Mouse (Mus musculus) lung, postnatal 10 days (tissue): ENCODE results near the gene Ccl8.

Experiments used
- DNase-seq: peaks from one replicate; pipeline ENCODE4 v3.0.0; 2021

The Ccl8 gene

DNA sequence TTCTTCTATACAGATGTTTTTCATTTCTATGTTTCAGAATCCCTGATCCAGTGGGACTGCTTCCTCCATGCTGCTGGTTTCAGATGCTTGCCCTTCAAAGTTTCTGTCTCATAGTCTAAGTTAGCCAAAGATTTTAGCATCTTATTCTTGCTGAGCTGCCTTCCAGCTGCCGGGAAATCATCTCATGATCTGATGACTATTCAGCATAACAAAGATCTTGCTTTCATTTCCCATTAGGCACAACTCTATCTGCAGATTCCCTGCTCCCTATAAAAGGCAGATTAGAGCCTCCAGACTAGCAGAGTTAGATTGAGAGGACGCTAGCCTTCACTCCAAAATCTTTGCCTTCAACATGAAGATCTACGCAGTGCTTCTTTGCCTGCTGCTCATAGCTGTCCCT, at the start of gene Ccl8:
Ccl8 (plus strand) TSS at position 301 of the 400 bp plus-strand sequence.
- DNase-seq = no peak

DNA sequence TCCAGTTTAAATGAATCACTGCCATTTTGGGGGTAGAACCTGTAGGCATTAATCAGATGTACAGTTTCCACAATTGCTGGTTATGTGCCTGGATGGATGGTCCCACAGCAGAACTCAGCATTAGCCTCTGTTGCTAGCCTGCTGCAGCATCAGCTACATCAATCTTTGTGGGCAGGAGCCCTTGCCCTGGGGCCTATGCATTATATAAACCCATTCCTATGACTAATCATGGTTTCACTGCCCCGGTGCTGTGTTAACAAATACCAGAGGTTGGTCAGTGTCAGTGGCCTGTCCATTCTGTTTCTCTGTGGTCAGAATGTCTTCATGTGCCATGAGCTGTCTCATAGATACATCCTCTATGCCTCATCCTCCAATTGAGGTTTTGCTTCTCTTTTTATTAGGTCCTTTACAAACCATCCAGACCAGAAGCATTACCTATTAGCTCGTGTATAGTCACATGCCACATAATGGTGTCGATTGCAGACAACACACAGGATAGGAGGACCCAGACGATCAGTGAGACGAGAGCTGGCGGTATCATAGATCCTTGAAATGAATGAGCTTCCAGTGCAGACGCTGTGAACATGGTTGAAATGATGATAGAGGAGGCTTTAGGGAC, 47.9 kb upstream of the Ccl8 start:
- no peak for DNase-seq

DNA sequence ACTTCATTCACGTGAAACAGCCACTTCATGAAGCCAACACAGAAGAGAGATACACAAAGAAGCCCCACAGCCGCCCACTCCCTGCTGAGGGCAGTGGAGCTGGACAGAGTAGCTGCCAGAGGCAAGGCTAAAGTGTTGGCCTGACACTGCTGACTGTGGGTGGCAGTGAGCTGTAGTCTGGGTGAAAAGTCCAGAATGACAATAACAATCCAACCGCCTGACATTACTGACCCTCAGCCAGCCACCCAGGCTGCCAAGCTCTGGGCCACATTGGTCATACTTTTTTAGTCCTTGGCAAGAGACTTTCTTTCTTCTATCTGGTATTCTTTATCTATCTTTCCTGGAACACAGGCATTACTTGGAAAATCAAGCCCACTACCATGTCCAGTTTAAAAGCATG, 43.9 kb upstream of the Ccl8 start:
- no peak for DNase-seq

DNA sequence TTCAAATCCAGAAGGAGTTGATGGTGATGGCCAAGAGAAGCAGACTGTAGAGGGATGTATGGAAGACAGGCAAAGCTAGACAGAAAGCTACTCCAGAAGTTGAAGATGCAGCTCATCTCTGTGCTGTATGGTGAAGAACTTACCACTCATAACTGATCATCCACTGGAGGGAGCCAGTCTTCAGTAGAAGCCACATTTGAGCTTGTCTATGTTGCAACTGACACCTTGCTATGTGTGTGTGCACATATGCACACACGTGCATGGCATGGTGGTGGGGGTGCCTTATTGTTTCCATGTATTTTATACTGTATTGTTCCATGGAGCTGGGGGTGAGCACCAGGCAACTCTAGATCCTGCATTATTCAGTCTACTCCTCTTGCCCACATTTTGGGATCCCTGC, 42.6 kb upstream of the Ccl8 start:
- DNase-seq = no peak

DNA sequence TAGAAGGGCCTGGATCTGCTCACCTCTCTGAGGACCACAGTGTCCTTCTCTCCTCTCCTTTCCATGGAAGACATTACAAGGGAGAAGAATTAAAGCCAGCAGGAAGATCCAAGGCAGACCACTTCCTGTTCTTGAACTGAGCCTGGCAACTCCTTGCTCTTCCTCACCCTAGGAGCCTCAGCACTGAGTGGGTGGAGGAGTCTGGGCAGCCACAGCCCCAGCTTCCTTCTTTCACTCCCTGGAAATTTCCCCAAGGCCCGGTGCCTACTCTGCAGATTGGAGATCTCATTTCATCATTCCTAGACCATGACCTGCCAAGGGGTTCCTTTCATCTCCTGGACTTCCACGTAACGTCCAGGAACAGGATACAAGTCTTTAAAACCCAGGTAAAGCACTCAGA, 42.0 kb upstream of the Ccl8 start:
- no peak for DNase-seq

DNA sequence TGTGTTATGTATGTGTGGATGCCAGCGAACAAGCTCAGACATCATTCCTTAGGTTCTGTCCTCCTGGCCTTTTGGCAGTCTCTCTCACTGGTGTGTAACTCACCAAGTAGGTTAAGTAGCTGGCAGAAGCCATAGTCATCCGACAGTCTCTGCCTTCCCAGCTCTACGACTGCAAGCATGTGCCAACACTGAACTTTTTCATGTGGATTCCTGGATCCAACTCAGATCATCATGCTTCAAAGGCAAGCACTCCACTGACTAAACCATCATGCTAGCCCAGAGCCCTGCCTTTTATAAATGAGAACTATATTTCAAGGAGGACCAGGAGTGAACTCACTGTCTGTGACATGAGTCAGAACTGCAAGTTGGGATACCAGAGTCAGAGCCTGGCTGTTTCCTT, 41.3 kb upstream of the Ccl8 start:
- no peak for DNase-seq

DNA sequence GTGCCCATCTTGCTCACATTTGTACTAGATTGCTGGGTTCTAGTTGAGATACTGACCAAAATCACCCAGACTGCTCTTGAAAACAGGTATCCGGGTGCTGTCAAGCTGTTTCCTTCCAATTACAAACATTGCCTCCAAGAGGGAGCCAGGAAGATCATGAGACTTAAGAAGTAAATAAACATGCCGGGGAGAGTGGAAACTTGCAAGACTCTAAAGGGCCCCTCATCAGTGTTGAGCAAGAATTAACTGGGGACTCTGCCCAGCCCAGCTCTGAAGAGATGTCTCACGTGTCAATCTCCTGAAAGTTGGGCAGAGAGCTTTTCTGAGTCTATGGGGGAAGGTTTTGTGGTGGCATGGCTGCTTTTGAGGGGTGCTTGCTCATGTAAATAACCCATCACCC, 38.0 kb upstream of the Ccl8 start:
- no peak for DNase-seq

DNA sequence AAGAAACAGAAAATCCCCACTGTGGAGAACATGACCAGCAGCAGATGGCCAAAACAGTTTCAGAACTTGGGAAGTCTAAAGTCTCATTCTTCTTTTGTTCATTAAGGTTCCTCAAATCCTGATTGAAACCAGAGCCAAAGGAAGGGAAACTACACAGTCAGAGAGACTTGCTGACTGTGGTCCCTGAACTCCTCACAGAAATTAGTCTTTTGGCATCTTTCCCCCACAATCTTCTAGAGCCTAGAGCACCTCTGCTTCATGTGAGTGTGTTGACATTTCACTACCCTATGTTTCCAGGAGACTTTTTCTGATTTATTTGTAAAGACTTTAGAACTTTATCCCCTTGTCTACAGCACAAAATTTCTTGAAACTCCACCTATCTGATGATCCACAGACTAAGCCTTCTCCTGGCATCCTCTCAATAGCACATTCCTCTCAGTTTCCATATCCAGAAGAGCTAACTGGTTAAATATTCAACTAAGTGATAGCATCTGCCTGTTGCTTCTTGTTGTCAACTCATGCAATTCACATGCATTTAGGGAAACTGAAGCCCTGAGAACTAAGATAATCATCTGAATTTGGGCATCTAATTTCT, 36.8 kb upstream of the Ccl8 start:
- DNase-seq = no peak

DNA sequence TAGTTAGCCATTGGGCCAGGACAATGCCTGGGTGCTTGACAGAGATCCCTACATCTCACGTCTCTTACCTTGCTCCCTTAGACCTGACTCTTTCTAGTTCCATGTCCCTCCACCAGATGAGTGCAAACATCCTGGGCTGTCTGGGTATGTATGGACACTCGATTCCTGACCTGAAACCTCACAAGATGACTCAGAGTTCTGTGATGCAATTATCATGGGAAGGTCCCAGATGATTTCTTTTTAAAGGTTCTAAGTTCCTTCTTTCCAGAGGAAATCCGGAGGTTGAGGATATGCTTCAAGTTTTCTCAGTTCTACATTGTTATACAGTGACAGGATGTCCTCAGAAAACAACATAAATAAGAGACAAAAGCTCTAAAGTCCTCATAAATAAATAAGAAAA, 34.1 kb upstream of the Ccl8 start:
- DNase-seq = no peak

DNA sequence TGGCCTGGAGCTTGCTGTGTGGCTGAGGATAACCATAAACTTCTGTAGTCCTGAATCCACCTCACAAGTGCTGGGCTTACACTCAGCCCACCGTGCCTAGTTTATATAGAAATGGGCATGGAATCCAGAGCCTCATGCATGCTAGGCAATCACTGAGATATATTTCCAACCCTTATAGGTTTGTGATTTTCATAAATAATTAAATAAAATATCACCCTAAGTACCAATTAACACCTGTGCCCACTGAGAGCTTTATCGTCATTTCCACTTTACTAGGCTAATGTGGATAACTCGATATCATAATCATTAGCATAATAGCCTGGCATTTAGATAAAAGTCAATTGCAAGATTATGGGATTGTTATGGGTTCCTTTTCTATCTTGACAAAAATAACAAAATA, 30.6 kb upstream of the Ccl8 start:
- DNase-seq = no peak

DNA sequence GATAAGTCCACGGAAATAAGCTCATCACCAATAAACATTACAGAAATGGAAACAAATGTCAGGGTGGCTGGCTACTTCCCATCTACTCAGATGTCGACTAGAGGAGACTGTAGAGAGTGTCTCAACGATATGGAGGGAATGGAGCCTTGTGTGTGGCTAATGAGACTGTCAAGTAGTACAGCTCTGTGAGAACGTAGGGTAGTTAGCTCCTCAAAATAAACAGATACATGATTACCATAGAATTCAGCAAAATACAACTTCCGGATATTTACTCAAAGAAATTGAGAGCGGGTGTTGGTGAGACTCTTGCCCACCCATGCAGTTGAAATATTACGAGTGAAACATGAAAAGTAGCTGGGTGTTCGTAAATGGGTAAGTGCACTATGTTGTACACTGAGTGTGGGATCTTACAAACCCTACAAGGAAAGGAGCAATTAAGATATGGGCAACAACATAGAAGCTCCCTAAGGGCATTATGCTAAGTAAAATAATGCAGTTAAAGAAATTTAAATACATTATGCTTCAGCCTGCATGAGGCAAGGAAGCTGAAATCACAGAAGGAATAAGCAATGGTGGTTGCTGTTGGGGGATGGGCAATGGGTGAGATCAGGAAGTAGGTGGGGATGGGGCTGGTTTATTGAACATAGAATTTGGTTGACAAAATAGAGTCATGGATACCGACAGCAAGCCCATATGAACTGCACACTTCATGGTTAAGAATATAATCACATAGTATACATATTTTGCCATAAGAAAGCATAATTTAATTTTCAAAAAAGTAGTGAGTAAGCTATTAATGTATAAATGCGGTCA, 15.3 kb upstream of the Ccl8 start:
- no peak for DNase-seq

DNA sequence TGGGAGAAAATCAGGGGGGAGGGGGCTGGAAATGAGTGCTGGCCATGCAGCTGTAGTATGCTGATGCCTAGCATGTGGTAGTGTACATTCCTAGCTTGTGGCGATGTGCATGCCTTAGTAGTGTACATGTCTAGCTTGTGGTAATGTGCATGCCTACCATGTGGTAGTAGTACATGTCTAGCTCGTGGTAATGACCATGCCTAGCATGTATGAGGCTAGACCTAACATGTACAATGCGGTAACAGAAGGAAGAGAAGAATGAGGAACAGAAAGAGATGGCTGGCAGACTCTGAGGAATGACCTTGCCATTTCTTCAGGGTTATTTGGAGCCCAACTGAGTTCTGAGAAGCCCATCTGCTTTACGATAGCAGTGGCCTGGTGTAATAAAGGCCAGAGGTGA, 13.9 kb upstream of the Ccl8 start:
- no peak for DNase-seq

DNA sequence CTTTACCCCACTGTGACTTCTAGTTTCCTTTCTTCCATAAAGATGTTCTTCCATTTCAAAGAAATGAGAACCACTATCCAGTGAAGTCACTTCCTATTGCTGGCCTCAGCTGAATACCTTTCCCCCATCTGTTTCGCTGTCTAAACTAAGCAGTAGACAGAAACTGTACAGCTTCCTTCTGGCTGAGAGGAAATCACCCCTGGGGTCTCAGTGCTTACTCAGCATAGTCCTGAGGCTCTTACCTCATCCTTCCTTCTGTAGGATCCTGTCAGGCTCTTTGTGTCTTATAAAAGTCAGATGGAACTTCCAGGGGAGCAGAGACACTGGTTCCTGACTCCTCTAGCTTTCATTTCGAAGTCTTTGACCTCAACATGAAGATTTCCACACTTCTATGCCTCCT, 13.5 kb upstream of the Ccl8 start, which contains the start of gene Ccl12:
Ccl12 (plus strand) TSS at position 317 of the 400 bp plus-strand sequence.
- no peak for DNase-seq

DNA sequence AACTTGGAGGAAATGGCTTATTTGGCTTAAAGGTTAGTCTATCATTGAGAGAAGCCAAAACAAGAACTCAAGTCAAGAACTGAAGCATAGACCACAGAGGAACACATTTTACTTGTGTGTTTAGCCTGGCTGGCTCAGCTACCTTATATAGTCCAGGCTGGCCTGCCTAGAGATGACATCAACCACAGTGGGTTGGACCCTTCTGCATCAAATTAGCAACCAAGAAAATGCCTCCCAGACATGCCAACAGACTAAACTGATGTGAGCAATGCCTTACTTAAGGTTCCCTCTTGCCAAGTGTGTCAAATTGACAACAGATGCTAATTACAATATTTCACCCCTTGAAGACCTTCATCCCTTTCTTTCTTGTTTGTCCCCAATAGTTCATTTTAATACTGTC, 5.4 kb upstream of the Ccl8 start:
- DNase-seq = no peak

DNA sequence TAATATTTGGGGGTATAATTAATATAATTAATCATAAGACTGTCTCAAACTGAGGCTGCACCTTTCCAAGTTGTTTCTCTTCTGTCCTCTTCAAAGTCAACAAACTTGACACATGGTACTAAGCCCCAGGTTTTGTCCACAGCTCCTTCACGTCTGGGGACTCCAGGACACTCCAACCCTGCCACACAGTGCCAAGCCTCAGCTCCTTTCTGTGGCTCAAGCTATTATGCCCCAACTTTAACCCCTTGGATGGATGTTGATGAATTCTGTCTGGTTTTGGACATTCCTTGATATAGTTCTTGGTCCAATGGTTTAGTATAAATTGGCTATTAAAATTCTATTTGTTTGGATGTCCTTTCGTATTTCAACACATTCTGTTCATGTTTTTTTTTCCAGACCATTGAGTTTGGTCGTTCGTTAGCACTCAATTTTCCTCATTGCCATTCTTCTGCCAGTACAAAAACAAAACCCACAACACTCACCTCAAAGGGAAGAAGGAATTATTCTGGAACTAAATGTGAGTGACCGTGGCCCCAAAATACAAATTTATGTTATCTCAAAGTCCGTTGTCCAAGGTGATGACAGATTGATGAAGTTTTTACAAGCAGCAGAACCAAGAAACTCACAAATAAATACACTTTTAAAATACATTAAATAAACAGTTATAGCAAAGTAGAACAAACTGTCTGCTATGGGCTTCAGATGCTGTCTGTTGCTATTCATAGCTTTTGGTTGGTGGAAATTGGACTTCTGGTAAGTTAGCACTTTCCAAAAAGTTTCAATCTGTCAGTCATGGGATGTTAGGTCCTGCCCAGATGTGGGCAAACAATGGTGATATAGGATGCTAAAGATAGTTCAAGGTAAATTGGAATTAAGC, 4.4 kb upstream of the Ccl8 start:
- no peak for DNase-seq

DNA sequence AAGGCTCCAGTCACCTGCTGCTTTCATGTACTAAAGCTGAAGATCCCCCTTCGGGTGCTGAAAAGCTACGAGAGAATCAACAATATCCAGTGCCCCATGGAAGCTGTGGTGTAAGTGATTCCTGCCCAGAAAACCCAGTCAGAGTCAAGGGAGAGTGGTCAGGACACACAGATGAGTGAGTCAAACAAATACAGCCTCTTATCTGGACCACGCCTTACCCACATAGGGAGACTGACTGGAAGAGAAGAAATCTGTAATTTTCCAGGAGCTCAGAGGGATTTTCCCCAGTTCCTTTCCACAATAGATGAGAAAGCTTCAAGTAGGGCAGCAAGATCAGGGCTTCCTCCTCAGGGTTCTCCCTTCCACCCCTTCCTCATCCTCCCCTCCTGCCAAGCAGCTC, 1.1 kb downstream of the Ccl8 start:
- DNase-seq = no peak

DNA sequence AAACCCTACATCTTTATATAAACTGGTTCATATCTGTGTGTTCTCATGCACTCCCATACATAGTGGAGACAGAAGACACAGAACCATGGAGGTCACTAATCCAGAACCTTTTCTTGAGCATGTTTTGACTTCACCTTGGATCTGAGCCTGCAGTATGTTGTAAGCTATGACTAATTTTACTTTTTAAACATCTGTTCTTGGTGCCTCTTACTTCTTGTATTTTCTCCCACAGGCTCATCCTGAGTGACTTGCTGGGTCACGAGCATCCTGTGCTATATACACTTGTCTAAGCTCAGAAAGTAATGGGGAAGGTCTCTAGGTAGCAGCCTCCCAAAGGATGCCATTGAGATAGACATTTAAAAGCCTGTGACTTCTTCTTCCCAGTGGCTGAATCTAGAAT, 18.0 kb downstream of the Ccl8 start:
- DNase-seq = no peak

DNA sequence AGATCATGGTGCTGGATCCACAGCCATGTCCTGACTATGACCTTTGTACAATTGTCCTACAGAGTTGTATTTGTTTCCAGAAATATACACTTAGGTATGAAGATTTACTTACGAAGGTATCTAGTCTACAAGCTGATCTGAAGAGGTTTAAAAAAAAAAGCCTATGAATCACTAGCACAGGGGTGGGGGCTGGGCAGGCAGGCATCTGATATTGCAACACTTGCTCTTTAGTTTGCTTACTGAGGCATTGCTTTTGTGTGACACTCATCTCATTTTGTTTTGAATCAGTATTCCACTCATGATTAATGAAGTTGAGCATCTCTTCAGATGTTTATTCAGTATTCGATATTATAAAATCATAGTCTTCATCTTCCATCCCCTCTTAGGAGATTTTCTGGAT, 21.2 kb downstream of the Ccl8 start:
- no peak for DNase-seq

DNA sequence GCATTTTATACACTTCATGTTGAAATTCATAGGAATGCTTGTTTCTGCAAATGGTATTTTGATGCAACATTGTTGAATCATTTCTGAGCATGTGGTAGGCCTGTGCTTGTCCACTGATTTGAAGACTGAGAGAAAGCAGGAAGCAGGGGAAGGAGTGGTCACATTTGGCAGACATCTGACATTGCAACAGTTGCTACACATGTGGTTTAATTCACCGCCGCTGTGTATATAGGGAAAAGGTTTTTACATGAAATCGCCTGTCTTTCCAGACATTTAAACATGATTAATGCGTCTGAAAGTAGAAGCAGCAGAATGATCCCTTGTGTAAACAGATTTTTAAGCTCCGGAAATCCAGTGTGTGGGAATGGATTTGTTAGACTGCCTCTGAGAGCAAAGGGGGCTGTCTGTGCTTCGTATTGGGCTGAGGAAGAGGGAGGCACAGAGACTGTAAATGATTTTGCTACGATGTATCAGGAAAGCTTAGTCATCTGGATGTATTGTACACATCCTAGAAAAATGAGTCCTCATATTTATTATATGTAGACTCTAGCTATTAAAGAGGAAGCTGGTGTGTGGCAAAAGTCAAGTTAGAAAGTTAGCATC, 24.6 kb downstream of the Ccl8 start:
- DNase-seq = peak; percentile 33

DNA sequence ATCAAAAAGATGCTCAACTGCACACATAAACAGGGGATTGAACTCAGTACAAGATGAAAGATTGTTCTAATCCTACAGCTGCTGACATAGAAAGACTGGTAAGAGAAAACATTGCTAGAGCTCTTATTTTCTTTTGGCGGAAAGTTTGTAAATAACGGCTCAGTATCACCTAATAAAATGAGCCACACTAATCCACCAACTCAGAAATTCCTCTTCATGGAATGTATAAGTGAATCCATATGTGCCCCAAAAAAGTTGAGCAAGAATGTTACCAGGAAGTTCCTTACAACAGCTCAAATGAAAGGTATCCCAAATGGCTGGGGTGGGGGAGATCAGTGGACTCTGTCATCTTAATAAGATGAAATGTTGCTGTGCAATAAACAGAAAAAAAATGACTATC, 44.1 kb downstream of the Ccl8 start:
- no peak for DNase-seq

DNA sequence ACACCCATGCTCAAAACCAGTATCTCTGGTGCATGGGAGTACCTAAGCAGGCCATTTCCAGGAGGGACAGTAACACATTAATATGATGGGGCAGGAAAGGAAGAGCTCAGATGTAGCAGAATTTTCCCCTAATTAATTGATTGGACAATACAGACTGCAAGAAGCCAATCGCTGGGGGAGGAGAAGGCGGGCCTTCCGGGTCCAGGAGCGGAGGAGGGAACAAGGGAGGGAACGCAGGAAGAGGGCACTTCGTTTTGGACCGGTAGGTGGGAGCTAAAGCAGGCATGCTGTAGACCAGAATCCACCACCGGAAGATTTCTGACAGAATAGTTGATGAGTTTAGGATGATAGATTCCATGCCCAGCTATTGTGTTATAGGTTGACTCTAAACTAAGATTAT, 48.3 kb downstream of the Ccl8 start:
- no peak for DNase-seq
